Mouse (Mus musculus): Measurements from ENCODE around the gene Gns.

Gns gene

DNA sequence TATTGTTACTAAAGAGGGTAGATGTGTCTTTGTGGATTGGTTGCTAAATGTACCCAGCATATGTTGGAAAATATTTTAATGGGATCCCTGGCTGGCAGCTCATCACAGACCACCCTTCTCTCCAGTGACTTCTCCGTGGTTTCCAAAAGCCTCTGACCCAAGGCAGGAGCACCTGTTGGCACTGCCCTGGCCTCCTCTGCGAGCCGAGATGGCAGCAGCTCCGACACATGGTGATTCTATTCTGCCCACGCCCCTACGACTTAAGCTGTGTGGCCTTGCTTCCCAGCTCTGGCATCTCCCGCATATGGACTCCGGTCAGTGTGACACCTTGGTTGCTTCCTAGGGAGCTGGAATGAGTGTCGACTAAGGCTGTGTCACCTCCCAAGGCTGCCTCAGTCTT lies 38.2 kb downstream of the Gns start:
- DNase-seq (ENCODE audit: low spot score) = no peak

DNA sequence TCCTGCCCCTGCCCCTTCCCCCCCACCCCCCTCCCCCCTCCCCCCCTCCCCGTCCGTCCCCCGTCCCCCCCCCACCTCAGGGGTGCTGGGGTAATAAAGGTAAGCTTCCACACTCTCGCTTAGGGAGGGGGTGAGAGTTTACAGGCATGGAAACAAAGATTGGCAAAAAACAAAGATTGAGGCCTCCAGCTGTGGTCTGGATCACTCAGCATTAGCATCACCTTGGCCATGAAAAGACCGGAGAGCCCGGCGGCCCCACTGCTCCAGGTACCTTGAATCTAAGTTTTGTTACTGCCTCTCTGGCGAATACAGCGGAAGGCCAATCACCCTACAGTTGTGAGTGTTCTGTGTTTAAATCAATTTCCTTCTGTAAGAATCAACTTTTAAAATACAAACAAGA lies 39.1 kb downstream of the Gns start:
- DNase-seq (ENCODE audit: low spot score) = no peak

DNA sequence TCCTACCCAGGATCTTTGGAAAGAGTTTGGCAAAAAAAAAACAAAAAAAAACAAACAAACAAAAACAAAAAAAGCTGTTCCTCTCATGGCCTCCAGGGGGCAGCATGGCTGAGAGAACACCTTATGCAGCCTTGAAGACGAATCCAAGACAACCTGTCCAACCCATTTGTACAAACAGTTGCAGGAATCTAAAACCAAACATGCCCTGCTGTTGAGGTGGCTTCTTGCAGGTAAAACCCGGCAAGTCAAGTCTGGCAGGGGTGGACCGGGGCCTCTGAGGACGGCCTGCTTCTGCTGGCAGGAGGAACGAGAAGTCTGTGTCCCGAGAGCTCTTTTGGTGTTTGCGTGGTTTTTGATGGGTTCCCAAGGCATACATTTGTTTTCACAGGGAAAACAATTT lies 44.8 kb downstream of the Gns start:
- DNase-seq (ENCODE audit: low spot score) = no peak

DNA sequence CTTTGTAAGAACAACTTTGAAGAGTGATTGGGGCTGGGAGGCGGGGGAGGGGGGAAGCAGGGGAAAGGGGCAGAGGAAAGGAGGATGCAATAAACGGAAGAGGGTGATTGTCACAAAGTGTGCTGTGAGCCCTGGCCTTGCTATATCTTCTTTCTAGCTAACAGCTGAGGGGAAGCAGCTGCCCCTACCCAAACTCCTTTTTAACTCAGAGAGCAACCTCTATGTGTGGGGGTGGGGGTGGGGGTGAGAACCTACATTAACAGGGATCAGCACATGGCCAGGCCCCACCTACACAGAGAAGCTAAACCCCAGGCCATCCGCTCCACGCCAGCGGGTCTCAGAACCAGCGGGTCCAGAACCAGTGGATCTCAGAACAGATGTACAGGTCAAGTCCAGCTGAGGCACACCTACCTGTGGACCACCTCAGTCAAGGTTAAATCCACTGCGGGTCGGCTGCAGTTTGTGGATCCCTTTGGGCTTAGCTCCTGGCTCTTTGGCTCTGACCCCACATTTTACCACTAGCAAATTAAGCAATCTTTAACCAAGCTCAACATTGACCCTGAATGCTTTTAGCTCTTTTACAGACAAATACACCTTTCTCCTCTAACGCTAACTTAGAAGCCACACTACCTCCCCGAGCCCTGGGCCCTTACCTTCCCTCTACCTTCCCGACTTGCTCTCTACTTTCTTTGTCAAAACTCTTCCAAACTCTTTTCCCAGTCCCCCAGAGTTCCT lies 47.0 kb downstream of the Gns start:
- no peak for DNase-seq (ENCODE audit: low spot score)

DNA sequence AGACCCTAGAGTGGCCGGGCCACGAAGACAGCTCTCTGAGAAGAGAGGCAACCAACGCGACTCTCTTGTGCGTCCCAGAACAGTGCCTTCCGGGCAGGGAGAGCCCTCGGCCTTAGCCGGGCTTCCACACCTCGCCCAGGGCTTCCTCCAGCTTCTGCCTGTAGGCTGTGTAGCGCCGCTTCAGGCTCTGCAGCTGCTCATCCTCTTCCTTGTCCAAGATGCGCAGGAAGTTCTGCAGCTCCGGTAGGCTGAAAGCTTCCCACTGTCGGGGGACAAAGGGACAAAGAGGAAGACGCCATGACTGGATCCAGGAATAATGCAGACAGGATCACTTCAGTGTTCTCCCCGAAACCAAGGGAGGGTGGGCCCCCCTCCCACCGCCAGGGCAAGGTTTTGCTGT lies 47.9 kb downstream of the Gns start:
- no peak for DNase-seq (ENCODE audit: low spot score)

DNA sequence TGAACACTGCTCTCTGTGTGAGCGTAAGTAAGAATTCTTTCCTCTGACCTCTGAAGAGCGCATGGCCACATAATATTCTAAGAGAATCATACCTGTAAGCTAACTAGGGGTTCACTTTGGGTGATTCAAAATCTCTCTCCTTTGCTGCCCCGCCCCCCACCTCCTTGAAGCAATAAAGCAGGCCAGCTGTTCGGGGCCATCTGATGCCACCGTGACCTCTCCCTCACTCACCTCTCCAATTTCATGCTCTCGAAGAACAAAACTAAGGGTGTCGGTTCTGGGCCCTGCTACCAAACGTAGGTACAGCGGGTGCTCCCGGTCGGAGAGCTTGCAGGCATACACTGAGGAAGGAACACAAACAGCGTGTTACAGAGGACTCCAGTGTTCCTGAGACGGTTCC lies 49.2 kb downstream of the Gns start:
- no peak for DNase-seq (ENCODE audit: low spot score)

DNA sequence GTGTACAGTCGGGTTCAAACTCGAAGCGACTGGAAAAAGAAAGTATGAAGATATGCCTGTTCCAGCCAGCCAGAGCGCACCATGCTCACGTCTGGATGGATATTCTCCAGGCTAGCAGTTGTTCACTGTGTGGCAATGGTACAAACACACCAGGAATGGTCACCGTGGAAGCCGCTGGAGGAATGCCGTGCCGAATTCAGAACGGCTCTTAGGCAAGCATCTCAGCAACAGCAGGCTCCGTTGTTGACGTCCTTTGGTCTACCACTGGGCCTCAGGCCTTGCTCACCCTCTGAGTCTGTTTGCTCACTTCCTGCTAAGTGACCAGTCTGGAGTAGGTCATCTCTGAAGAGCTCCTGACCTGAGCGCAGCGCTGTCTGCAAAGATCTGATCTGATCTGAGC lies 53.9 kb downstream of the Gns start:
- DNase-seq (ENCODE audit: low spot score) = no peak

DNA sequence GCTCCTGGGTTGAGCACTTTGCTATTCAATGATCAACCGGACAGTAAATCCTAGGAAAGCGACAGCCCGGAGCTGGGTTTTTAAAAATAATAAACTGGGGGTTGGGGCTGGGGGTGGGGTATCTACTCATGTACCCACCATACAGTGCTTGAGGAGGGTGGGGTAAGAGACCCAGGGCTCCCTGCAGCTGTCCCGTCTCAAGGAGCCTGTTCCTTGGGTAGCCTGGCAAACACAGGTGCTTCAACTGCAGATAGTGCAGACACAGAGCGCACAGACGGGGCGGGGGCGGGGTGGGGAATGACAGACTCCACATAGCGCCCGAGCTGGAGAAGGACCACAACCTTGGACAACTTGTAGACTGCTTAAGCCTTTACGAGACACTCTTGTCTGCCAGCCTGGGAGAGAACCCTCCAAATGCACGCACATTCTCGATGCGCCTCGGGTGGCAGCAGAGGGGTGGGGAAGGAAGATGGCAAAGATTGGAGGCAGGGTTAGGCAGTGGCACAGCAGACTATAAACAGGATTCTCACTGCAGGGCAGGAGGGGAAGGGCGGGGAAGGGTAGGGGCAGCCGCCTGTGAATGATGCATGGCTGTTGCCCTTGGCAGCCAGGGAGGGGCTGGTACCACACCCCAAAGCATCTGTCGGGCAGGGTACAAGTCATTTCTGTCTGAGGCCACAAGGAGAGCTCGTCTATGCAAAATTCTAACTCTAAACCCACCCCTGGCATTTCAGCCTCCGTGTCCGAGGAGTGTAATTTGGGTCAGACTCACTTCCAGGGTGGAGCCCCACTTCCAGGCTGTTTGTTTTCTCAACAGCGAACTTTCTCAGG lies 55.0 kb downstream of the Gns start:
- DNase-seq (ENCODE audit: low spot score) = no peak

DNA sequence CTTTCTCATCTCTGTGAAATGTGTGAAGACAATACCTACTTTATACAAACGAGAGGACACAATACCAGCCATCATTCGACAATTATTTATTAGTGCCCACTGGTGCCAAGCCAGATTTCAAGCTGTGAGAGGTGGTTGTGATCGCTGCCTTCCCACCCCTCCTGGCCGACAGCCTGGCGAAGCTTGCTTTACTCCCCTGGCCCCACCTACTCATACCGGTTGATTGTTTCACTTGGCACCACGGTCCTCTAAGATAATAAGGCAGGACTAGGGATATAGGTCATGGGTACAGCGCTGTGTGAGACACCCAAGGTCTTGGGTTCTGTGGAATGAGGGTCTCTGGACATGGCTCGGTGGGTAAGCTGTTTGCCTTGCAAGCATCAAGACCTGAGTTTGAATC lies 56.1 kb downstream of the Gns start:
- DNase-seq (ENCODE audit: low spot score) = no peak

DNA sequence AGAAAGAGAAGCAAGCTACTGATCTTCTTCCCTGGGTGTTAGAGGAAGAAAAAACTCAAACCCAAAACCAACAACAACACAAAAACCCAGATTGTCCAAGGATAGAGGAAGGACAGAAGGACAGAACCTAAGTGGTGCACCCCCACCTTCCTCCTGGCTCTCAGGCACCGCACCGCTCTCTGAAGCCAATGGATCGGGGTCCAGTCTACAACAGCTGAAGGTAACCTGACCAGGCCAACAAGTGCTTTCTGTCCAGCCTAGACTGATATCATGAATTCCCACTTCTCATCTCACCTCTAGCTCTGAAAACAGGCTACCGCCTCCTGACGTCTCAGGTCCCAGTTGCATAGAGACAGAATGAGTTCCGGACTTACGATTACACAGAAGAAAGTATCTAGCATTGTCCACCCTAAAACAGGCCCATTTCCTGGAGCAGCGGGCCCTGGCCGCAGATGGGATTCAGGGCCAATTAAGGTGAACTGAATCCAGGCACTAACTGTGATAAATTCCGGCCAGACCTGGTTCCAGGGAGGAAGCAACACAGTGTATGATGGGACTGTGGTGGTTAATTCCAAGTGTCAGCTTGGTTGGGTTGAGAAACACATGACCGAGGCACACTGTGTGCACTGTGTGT lies 56.9 kb downstream of the Gns start:
- DNase-seq (ENCODE audit: low spot score) = no peak

DNA sequence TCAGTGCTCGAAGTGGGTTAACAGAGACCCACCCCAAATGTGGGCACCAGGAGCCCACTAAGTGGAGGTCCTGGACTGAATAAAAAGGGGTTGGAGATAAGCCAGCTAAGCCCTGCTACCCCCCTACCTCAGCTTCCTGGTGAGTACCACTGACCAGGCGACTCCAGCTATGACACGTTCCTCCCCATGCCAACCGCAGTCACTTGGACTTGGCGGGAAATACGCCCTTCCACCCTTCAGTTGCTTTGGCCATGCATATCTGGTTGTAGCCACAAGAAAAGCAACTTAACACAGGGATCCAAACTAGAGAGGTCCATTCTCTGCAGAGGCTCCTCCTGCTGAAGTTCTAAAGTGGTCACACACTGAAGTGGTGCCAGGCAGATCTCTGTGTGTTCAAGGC lies 57.4 kb downstream of the Gns start:
- DNase-seq (ENCODE audit: low spot score) = no peak

DNA sequence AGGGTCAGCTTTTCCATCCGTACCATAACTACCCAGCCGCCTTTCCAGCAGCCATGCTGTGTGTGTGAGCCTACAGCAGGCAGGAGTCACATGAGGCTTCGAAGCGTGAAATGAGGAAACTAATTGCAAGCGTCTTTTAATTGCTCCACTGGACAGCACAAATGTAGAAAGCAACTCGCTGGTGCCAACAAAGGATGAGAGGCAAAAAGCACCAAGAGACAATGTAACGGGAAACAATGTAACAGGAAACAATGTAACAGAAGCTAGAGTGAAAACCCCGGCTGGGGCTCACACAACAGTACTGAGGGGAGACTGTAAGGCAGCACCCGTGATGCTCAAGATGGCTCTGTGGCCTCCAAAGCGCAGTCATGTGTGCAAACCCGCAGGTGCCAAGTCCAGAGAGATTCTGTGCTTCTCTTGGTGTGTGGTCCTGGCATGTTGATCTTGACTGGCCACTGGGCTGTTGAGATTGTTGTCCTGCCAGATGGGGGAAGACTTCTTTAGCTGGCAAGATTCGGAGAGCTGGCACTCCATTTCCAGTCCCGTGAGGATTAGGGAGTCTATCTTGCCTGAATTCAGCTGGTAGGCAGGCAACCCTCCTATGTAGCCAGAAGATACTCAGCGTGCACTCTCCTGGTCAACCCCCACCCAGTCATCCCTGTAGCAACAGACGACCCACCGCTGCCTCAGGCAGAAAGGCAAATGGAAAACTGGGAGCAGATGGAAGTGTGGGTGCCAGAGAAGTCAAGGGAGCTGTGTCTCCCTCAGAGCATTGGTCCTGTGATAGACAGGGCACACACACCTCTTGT lies 58.9 kb downstream of the Gns start:
- no peak for DNase-seq (ENCODE audit: low spot score)

DNA sequence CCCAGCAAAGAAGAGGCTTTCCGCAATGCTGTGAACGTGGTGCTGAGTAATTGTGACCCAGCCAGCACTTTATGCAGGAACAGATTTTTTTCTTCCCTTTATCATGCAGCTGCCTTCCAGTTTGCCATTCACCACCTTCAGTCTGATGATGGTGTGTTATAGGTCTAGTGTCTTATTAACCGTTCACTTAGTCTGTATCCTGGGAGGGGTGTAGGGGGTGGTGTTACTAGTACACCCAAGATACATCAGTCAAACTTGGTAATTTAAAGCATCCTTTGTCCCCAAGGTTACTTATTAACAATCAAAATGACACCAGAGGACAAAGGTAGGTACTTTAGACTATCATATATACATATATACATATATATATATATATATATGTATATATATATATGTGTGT lies 59.6 kb downstream of the Gns start:
- DNase-seq (ENCODE audit: low spot score) = no peak

DNA sequence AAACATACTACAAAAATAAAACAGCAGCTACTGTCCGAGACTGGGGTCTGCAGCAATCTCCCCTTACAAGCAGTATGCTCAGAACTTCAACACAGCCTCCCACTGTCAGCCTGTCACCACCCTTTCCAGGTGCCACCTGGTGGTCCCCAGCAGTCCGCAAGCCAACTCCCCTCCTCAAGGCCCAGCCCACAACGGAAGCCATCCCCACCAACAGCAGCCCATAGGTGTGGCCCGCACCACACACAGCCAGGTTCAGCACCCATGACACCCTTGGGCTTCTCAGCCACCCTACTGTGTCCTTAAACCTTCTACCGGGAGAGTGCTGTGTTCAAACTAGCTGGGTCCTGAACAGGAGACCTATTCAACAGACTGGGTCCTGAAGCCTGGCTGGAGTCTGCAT lies 60.2 kb downstream of the Gns start:
- no peak for DNase-seq (ENCODE audit: low spot score)

DNA sequence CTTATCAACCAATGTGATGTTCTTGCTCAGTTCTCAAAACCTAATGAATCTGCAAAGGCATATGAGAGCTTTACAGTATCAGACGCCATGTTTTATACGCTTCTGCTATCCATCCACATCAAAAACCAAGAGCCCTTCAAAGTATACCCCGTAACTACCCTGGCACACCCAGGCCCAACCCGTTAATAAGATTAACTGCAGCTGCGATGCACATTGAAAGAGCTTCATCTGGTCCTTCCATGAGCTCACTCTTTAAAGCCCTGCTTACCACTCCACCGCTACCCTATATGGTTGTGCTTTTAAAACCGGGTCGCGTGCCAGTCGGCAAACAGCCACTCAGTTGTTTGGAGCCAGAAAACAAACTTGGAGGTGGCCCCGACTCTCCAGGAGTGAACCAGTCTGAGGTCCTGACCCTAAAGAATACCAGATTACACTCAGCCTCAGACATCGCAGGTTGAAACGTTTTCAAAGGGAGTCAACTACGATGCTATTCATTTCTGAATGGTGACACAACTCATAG lies 60.7 kb downstream of the Gns start:
- DNase-seq (ENCODE audit: low spot score) = no peak

DNA sequence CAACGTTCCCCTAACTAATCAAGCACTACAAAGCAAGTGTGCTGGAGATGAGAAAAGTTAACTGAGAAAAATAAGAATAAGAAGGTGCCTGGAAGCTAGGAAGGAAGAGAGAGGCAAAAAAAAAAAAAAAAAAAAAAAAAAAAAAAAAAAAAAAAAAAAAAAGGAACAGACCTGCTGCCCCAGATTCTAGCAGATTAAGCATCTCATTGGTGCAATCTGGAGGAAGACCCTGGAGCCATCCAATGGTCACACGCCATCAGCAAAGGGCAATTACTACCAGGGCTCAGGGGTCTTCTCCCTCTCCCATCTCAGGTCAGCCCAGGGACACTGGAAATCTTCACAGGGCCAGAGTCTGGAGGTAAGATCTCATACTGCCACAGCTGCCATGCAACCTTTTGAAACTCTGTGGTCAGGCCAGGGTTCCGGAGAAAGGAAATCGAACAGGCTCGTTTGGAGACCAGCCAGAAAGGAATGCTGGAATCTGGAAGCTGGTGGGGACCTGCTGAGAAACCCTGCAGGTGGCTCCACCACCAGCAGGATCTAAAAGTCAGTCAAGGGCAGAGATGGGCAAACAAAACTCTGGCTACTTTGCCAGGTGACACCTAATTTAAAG lies 61.7 kb downstream of the Gns start:
- no peak for DNase-seq (ENCODE audit: low spot score)

DNA sequence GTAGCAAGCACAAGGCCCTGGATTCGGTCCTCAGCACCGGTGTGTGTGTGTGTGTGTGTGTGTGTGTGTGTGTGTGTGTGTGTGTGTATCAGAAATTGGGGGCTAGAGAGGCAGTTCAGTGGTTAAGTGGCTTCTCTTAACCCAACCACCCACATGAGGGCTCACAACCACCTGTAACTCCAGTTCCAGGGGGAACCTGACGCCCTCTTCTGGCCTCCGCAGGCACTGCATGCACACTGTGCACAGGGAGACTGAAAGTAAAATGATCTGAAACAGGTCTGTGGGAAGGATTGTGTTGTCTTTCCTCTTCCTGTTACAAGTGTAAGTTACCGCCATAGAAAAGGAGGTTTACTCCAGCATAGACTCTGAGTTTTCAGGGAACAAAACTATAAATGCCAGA lies 62.2 kb downstream of the Gns start:
- no peak for DNase-seq (ENCODE audit: low spot score)

DNA sequence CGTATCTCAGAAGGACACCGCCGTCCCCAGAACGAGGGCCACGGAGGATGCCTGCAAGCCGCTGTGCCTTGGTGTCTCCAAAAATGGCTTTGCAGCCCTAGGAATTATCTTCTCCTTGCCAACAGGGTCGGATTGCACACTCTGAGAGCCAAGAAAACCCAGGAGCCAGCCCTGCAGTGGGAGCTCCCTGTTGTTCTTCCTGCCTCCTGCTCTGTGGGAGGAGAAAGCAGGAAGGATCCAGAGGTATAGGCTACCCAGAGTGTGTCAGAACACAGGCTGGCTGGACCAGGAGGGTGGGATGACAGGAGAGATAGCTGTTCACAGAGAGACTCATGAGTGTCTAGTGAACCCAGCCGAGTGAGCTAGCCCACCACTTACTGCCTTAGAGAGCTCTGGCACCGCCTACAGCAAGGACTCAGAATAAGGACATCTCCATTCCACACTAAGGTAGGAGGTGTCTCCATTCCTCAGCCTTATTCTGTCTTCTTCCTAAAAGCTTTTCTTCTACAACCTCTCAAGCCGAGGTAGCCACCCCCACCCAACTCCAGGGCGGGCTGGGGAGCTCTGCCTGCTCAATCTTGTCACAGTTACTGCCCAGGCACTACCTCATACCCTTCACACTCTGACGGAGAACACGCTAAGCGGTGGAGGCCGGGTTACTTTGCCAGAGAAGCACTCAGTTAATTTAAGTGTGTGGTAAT lies 63.3 kb downstream of the Gns start:
- no peak for DNase-seq (ENCODE audit: low spot score)

DNA sequence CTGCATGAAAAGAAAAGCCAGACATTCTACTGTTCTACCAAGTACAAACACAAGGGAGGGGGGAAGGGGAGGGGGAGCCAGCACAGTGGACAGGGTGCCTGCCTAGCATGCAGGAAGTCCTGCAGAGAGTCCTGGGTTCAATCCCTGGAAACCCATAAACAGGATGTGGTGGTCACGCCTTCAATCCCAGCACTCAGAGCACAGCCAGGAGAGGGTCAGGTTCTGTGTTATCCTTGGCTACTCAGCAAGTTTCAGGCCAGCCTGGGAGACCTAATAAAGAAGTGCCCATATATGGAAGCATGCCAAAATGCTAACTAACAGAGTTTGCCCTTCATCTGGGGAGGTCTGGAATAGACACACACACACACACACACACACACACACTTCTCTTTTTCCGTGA lies 64.2 kb downstream of the Gns start:
- DNase-seq (ENCODE audit: low spot score) = no peak

DNA sequence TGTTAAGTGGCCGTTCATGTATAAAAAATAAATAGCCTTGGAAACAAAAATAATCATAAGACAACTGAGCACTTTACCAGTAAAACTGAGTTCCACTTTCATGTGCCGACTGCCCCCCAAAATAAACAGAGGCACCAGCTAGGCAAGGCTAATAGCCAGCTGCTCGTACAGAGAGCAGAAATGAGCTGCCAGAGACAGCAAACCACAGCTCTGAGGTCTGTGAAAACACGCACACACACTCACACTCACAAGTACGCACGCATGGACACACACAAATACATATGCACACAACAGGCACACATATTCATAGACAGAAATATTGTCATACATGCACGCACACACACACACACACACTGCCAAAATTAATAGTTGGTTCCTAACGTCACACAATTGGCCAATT lies 64.7 kb downstream of the Gns start:
- no peak for DNase-seq (ENCODE audit: low spot score)
